ENCODE assay signal across 5 mouse cellular contexts in the genomic region with DNA sequence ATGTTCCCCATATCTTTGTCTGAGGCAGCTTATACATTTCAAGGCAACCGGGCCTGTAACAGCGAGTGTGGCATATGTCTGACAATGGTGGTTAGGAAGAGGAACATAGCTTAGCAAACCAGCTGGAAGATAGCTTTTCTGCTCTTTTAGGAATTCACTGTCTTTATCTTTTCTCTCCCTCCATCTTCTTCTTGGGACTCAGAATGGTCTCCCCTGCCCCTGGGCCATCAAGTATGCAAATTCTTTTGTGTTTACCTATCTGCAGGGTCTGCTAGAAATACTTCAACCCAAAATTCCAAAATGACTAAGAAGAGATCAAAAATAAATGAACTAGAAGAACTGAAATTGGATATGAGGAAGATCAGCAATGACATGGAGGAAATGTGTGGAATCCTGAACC. TPM values are rescaled to one million over a fixed set of nuclear protein-coding genes. Genes with fewer than 3 reads are reported as not detected.
"Had no signal": no experiment of that assay in that cellular context is flagged by ENCODE, and none has a peak within 500 bp of the region (broad histone marks: within the 10 kb centered on the region; RNA-seq: fewer than 3 reads in every experiment).

Gene Gm3005, plus strand, starts transcription at position 301 of the 400 bp plus-strand sequence.

RNA-seq across cellular contexts. Expression of gene Gm3005, which starts in this region (rescaled TPM):
- polyA plus RNA-seq: kidney, adult 2 months; large intestine, adult 2 months; liver, adult 2 months; liver, embryonic 12.5 days; liver, embryonic 14.5 days had no signal
